Mouse (Mus musculus): Measurements from ENCODE around the gene Sdf4.

Sdf4 gene

DNA sequence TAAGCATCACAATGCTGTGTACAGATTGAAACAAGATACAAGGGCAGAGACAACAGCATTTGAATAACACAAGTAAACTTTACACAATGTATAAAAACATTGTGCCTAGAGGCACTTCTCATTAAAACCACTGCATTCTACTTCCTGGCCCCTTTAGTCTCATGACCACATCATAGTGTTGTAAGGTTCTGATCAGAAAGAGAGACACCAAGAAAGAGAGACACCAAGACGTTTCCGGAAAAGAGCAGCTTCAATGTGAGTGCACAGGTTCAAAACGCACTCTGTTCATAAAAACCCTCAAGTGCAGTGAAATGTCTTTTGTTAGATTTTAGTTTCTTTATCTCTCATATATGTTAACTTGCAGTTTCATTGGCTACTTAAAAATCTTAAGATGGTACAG, 11.4 kb downstream of the Sdf4 start:
- DNase-seq (ENCODE audit: low read depth, low spot score): no peak

DNA sequence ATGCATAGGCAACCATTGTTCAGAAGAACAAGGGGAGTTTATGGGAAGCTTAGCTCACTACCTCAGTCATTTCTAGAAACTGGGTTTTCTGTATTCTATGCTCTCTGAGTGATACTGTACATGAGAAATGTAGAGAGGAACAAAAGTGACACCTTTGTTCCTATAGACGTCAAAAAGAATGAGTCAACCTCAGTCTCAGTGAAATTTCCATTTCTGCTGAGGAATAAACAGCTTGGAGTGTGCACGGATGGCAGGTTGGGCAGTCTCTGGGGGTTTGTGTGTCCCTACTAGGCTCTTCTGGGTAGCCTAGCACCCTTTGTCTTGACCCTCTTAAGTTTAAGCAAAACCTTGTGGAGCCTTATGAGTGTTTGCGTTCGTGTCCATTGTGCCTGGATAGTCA, 15.7 kb downstream of the Sdf4 start:
- no peak for DNase-seq (ENCODE audit: low read depth, low spot score)

DNA sequence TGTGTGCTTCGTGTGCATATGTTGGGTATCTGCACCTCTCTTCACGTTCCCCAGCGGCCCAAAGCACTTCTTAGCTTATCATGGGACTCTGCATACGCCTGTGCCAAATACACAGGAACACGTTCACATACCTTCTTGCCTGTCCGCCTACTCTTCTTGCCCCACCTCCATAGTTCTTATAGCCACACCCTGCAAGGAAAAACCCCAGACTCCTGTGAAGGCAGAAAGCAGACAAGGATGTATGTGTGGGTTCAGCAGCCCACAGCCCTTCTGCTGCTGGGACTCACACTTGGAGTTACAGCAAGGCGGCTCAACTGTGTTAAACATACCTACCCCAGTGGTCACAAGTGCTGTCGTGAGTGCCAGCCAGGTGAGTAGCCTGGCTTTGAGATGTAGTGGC, 21.0 kb downstream of the Sdf4 start, which contains the start of gene Tnfrsf4:
TSS of gene Tnfrsf4 (plus strand) at position 207 of the 400 bp plus-strand sequence.
- DNase-seq (ENCODE audit: low read depth, low spot score): peak; percentile 13

DNA sequence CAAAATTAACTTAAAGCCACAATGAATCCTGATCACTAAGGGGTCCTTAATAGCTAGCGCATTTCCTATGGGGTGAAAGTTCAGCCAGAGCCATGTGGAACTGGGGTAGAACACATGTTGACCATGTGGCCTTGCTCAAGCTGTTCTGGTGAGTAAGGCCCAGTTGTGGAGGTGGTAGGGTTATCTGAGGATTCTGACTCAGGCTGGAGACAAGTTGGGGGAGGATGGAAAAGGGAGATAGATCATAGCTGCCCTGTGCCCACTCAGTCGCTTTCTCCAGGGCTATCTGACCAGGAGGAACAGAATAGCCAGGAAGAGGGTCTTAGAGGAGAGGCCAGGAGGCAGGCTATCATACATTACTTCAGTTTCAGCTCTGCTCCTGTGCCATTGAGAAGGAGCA, 21.8 kb downstream of the Sdf4 start:
- DNase-seq (ENCODE audit: low read depth, low spot score): peak; percentile 43

DNA sequence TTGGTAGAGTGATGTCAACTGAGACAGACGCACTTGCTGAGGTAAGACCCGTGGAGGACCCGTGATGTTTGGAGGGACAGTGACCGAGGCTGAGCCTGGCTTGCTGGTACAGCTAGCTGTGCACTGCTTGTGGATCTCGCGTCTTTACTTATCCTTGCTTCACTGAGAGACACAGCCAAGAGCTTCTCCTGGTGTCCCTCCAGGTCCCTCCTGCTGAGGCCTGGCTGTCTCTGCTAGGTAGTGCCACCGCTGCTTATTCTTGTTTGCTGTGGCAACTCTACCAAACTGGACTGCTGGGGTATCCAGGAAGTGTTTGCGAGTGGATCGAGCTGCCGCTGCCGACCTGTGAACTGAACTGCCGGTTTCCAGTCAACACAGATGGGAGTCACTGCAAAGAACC, 27.1 kb downstream of the Sdf4 start:
- no peak for DNase-seq (ENCODE audit: low read depth, low spot score)

DNA sequence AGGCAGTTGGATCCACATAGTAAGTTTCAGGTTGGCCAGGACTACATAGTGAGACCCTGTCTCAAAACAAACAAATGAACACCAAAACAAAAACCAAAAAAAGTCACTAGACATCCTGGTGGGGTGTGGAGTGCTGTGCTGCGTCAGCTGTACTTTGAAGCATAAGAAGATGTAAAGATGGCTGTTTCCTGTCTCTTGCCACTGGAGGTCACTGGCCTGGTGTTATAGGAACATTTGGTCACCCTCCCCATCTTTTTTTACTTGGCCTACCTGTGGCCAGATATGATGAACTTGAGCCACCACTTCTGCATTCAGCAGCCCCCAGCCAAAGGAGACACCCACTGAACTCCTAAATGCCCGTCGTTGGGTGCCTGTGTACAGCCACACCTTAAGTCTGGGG, 28.7 kb downstream of the Sdf4 start:
- DNase-seq (ENCODE audit: low read depth, low spot score): no peak

DNA sequence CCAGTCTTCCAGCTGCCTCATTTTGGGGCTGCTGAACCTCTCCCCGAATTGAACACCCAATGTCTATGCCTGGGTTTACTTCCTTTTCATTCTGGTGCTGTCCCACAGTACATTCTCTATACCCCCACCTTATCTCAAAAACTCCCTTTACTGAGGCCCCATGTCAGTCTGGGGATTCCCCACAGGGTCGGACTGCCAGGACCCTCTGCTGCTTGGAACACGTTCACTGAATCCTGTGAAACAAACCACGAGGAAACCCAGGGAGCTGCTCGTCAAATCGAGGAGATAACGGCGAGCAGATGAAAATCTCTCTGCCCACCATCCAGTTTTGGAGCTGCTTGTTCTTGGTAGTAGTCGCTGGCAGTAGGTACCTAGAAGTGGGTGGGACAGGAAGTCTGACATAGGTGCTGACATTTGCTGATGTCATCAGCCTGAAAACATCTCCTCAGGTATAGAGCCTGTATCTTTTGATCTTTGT, 29.3 kb downstream of the Sdf4 start:
- DNase-seq (ENCODE audit: low read depth, low spot score): no peak

DNA sequence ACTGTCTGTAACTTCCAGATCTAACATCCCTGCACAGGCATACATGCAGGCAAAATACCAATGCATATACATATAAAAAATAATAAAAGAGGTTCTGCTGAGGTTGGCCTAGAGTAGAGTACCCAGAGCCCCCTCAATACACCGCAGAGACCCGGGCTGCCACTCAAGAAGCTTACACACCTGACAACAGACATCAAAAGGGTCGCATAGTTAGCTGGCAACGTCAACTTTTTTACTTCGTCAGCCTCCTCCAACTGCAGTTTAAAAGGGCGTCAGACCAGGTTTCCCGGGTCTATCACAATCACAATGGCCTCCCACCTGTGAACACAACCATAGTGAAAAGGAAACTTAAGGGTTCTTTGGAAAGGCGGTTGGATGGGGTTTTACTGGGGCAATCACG, 30.8 kb downstream of the Sdf4 start:
- DNase-seq (ENCODE audit: low read depth, low spot score): no peak

DNA sequence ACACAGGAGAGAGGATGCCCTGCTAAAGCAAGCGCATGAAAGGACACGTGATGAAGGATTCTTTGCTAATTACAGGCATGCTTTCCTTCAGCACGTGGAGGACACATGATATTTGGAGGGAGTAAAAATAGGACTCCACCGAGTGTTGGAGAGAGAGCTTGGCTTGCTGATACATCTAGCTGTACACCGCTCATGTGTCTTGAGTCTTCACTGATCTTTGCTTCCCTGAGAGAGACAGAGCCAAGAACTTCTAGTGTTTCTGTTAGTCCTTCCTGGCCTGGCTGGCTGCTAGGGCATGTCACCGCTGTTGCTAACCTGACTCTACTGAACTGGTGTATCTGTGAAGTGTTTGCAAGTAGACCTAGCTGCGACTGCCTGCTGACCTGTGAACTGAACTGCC, 31.5 kb downstream of the Sdf4 start:
- DNase-seq (ENCODE audit: low read depth, low spot score): no peak

DNA sequence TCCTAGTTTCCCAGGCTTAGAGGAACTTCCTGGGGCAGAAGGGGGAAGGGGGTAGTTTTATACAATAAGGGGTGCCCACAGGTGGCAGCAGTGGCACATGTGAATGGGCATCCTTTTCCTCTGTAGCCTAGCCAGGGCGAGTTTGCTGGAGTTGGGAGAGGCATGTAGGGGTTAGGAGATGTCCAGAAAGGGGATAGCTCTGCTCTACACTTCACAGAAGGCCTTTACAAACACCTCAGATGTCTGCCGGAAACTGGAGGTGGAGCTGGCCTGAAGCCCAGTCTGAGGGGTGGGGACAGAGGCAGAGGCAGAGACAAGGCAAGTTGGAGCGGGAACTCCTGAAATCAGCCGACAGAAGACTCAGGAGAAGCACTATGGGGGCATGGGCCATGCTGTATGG, 33.3 kb downstream of the Sdf4 start, which contains the start of gene Tnfrsf18:
TSS of gene Tnfrsf18 (plus strand) at position 152 of the 400 bp plus-strand sequence.
- no peak for DNase-seq (ENCODE audit: low read depth, low spot score)

DNA sequence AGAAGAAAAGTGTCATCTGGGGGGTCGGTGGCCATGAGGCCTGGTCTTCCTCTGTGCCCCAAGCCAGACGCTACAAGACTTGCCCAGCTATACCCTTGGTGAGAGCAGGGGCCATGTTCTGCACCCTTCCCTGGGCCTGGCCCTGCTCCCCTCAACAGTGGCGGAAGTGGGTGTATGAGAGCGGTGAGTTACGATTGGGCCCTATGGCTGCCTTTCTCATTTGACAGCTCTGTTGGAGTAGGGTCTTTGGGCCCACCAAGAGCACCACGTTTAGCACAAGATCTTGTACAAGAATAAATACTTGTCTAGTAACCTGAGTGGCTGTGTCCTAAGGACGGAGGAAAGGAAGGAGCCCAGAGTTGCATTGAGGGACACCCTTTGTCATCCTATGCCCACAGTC, 35.9 kb downstream of the Sdf4 start:
- no peak for DNase-seq (ENCODE audit: low read depth, low spot score)

DNA sequence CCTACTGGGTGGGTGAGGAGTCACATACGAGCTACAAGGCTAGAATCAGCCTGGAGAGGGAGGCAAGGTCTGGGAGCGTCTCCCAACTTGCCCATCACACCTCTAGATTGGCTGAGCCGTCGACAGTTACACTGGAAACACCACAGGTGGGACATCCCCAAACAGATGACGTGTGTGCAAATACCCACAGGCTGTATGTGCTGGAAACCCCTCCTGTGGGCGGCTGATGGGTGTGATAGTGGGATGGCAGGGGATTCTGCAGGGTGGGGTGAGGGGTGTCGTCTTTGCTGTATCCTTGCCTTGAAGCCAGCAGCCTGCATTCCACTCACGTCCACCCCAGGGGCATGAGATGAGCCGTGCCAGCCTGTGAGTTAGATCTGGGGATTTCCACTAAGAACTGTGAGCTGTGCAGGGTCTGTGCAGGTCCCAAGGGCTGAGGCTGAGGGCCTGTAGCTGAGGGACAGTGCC, 38.0 kb downstream of the Sdf4 start:
- no peak for DNase-seq (ENCODE audit: low read depth, low spot score)

DNA sequence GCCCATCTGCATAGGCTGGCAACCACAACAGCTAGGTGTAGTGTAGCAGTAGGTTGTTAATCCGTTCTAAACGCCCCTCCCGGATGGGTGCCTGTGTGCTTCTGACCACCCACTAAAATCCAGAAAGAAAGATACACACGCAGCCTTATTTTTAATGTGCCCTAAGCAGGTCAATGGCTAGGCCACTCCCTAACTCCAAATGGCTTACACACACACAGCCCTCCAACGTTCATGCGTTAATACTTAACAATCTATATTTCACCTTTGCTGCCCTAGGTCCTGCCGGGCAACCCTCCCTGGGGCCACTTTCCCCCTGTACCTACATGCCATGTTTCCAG, 38.6 kb downstream of the Sdf4 start:
- no peak for DNase-seq (ENCODE audit: low read depth, low spot score)

DNA sequence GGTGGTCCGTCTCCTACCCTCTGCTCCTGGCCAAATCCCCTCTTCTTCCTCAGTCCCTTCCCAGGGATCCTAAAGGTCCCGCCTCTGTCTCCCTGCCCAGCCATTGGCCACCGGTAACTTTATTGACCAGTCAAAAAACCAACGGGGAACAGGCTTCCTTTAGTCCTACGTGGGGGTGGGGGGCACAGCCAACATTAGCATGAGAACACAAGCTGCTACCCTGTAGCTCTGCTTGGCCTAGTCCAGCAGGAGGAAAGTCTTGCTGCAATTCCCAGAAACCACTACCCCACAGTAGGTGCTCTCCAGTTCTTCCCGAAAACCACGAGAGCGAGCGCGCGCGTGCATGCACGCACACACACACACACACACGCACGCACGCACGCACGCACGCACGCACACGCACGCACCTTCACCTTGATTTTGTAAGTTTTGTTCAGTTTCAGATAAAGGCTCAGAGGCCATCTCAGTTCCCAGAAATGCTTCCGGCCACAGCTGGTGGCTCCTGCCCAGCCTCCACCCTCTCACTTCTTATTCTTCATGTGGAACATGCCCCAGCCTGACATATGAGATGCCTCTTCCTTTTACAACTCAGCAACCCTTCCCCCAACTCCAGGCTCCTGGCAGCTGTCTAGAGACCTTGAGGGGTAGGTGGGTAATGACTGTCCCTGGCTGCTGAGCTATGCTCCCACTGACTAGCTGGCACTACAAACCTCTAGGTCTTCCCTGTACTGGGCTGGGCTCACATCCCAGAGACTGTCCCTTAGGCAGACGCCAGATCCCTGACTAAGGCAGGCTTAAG, 39.1 kb downstream of the Sdf4 start:
- DNase-seq (ENCODE audit: low read depth, low spot score): peak; percentile 85

DNA sequence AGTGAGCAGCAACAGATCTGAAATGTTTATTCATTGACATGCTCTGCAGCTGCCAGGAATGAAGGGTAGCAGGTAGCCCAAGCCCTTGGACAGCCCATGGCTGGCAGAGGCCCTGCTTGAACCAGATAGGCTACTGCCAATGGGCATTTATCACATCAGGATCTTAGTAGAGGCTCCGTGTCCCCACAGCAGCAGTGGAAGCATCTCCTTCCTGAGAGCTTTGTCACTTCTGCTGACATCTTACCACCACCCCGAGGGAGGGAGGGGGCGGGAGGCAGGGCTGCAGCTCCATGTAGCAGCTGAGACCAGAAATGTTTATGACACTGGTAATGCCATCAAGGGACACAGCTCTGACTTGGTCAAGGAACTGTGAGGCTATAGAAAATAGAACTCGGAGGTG, 40.2 kb downstream of the Sdf4 start:
- no peak for DNase-seq (ENCODE audit: low read depth, low spot score)

DNA sequence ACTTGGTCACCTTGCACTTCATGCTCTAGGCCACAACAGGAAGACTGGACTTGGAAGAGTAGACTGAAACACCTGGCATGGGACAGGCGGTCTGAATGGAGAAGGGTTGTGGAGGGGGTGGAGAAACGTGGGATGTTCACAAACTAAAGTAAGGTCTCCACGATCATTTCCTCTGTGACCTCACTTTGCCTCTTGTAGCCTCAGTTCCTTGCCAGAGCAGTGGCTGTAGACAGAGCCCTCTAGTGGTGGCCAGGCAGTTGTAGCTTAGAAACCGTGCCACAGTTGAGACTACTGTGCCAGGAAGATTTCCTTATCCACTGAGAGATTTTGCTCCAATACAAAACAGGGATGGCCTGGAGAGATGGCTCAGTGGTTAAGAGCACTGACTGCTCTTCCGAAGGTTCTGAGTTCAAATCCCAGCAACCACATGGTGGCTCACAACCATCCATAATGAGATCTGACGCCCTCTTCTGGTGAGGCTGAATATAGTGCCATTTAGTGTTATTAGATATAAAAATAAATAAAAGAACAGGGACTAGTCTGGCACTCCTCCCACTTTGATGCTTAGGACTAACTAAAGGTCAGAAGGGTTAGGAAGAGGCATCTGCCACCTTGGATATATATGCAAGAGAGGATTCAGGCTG, 40.9 kb downstream of the Sdf4 start:
- DNase-seq (ENCODE audit: low read depth, low spot score): peak; percentile 69

DNA sequence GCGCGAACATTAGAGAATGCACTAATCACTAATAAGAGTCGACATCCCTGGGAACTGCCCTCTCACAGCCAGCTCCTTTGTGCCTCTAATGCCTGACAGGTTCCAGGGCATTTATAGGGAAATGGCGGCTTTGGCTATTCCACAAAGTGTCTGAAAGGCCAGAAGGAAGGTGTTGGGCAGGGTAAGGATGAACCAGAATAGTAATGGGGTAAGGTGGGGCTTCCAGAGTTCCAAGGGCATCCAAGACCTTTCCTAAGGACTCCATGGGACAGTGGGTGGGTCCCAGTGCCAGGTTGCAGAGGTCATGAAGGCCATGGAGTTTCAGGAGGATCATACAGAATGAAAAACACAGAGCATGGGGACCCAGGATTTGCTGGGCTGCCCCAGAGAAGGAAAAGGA, 41.6 kb downstream of the Sdf4 start:
- no peak for DNase-seq (ENCODE audit: low read depth, low spot score)

DNA sequence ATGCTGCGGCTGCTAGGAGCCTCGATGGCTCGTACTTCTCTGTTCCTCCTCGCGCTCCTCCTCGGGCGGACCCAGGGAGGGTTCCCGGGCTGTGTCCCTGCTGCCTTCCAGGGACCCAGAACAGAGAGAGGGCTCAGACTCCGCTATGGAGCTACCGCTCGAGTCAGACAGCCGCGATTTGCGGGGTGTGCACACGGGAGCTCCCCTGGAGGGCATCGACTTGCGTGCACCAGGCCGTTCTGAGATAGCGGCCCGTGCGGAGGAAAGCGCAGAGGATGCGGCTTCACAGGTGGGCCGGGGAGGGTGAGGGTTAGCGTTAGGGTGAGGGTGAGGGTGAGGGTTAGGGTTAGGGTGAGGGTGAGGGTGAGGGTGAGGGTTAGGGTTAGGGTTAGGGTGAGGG, 42.2 kb downstream of the Sdf4 start:
- DNase-seq (ENCODE audit: low read depth, low spot score): no peak

DNA sequence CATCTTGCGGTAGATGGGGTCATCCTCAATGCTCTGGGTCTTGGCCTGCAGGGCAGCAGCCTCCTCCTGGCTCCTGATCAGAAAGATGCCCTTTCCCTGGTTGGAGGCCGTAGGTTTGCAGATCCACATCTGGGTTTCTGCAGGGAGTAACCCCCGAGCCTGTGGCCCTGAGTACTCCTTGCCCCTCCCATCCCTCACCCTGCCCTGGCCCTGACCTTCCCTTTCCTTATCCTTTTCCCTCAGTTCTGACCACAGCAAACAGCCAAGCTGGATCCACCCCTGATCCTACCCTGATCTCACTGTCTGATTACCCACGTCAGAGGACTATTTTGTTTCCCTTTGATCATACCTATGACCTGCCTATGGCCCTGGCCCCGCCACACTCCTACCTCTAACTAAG, 52.1 kb downstream of the Sdf4 start:
- DNase-seq (ENCODE audit: low read depth, low spot score): no peak

DNA sequence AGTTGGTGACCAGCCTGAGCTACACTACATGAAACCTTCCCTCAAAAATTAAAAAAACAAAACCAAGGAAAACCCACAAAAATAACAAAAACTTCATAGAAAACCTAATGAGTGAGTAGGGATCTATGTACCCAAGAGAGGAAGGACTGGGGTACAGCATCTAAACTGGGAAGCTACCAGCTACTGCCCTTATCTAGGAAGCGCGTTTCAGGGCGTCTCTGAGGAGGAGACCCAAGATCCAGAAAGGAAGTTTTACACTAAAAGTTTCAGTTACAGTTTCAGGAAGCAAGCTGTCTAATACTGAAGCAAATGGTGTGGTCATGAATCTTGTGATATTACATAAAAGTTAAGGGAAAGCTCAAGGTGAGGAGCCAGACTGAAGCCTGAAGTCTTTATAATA, 57.1 kb downstream of the Sdf4 start:
- no peak for DNase-seq (ENCODE audit: low read depth, low spot score)

DNA sequence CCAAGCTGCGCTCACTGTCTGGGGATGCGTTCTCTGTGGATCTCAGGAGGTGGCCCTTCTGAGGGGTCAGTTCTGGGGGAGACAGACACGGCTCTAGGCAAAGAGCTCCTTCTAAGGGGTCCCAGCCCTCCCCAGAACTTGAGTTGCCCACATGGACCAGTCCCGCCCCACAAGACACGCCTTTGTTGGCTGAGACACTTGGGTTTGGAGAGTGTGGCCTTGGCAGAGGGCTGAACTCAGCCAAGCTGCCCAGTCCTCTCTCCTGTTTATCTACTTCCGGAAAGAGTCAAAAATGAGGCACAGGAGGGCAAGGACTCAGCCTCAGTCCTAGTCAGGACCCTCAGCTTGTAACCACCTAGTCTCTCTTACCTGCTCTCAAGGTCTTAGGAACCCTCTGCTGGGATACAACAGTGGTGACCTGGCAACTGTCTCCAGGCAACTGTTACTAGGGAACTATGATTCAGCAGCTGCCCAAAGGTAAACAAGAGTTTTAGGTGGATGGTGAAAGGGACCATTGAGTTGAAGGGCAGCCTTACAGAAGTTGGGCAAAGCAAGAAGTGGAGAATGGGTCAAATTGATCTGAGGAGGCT, 57.8 kb downstream of the Sdf4 start:
- peak; percentile 12 for DNase-seq (ENCODE audit: low read depth, low spot score)

DNA sequence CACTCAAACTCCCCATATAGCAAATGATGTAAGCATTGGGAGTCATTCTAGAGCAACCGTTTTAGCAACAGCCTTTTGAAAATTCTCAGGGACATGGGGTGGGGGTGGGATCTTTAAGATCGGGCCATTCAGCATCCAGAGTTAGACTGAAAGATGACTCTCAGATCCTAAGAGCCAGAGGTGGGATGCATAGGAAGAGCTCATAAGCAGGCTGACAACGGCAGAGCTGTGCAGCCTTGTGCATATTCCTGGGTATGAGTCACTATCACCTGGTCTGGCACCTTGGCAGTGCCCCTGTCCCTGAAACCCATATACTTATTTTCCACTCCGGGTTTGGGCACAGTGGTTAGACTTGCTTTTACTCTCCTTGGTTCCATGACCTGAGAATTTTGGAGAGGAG, 60.4 kb downstream of the Sdf4 start:
- no peak for DNase-seq (ENCODE audit: low read depth, low spot score)

DNA sequence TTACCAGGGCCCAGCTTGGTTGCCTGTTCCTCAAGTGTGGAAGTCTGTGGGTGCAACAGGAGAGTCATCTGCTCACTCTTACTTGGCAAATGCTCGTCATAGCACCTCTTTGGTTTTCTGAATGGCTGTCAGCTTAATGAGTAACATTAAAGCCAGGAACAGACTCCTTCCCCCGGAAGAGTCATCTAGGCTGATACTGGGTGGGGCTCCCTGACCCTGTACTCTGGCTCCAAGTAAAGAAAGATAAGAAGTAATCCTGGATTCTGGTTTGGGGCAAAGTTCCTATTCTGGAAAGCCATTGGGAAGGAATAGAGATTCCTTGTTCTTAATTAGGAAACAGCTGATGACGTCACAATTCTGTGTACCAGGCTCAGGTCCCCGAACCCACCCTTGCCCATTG, 61.5 kb downstream of the Sdf4 start:
- no peak for DNase-seq (ENCODE audit: low read depth, low spot score)
